Mouse (Mus musculus) limb, embryonic 10.5 days (tissue): Measurements from ENCODE around the gene Tns2. TPM values are rescaled to one million over a fixed set of nuclear protein-coding genes. Genes with fewer than 3 reads are reported as not detected.

Experiments
- DNase-seq: peaks from one replicate; pipeline ENCODE4 v3.0.0-alpha.2; 2017; ENCODE audit warnings: low spot score
- H3K27ac ChIP-seq: fragments of 300-500 bp; sonication (generic); 2 replicates; pipeline ENCODE4 v1.5.1; 2016; ENCODE audit warnings: mild to moderate bottlenecking
- H3K27me3 ChIP-seq: fragments of 300-500 bp; sonication (generic); 2 replicates; pipeline ENCODE4 v1.6.1; 2016; ENCODE audit warnings: low read depth, mild to moderate bottlenecking; ENCODE audit not compliant: poor library complexity, severe bottlenecking
- H3K36me3 ChIP-seq: fragments of 300-500 bp; sonication (generic); 2 replicates; pipeline ENCODE4 v1.6.1; 2016; ENCODE audit warnings: mild to moderate bottlenecking, moderate library complexity
- H3K4me1 ChIP-seq: fragments of 300-500 bp; sonication (generic); 2 replicates; pipeline ENCODE4 v1.6.1; 2016
- H3K4me3 ChIP-seq: fragments of 300-500 bp; sonication (generic); 2 replicates; pipeline ENCODE4 v1.5.1; 2016; ENCODE audit warnings: mild to moderate bottlenecking, moderate library complexity
- H3K9me3 ChIP-seq: fragments of 300-500 bp; sonication (generic); replicated peaks from 2 replicates; pipeline ENCODE4 v1.6.1; 2016; ENCODE audit warnings: mild to moderate bottlenecking
- WGBS: fragments of 180-500 bp; shearing (Covaris S2); methylation state at CpG from one replicate; pipeline ENCODE4 v1.1.7; 2016; 5-methylcytosine and 5-hydroxymethylcytosine counted together
- polyA plus RNA-seq: library from polyadenylated mRNA; unstranded; fragments of >200 nt; fragmentation: Nextera tagmentation; extraction: Ambion mirVana; gene quantifications from 2 replicates; pipeline ENCODE4 v1.2.1, GENCODE M21; 2016

The Tns2 gene
- polyA plus RNA-seq: 13.0 and 18.6 TPM in 2 replicates

- under 1% methylated on average over 77 of the region's 82 CpGs for WGBS
- H3K36me3 ChIP-seq: peaks cover 34% of the 10 kb centered on the region
- peak within 1 kb of the TSS; percentile 93 for H3K27ac ChIP-seq
- no peaks in the 10 kb centered on the region for H3K9me3 ChIP-seq
- H3K4me3 ChIP-seq: peak within 1 kb of the TSS; percentile 62
- peaks cover 1% of the 10 kb centered on the region for H3K27me3 ChIP-seq
- DNase-seq: peak; percentile 75
- peaks cover 83% of the 10 kb centered on the region for H3K4me1 ChIP-seq
These were observed at the start of gene Tns2 for GRCm38 (mm10) chr15:102100161-102100981. Gene Tns2 (plus strand): TSS chr15:102100413.

DNA sequence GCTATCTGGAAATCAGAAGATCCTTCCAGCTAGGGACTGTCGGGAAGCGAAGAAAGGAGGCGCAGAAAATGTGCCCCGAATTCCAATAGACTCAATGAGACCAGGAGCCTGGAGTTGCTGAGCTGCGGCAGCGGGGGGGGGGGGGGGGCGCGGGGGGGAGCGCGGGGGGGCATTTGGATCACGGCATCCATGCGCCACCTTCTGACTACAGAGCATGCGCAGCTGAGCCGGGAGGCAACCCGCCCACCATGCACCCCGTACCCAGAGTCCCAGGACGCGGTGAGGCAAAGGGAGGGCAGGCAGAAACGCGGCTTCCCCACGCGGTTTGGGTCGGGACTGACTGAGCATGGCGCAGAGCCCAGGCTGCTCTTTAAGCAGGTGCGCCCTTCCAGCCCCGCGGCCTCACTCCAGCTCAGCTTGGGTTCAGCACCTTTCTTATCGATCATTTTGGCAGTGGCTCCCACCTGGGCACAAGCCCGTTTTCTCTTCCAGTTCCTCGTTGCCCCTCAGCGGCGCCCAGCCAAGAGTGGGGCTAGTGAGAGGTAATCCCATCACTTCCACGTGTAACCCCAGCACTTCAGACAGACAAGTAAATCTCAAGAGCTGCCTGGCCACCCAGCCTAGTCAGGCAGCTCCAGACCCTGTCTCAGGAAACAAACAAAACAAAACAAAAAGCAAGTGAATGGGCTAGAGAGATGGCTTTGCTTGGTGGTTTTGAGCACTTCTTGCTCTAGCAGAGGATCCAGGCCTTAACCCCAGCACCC lies 48.1 kb upstream of the Tns2 start:
- Histone ChIP-seq H3K9me3 (no peaks in the 10 kb centered on the region), H3K36me3 (no peaks in the 10 kb centered on the region), H3K27me3 (no peaks in the 10 kb centered on the region), H3K4me1 (peaks cover 12% of the 10 kb centered on the region), H3K27ac (peak overlapping the region; percentile 87), H3K4me3 (peak overlapping the region; percentile 63)
- WGBS: under 1% methylated on average over 32 of the region's 33 CpGs
- DNase-seq: peak; percentile 83

- H3K4me3 ChIP-seq: no peak overlapping the region
- no peaks in the 10 kb centered on the region for H3K9me3 ChIP-seq
- WGBS: 92% methylated on average over 15 of the region's 15 CpGs
- H3K27me3 ChIP-seq: no peaks in the 10 kb centered on the region
- no peak overlapping the region for H3K27ac ChIP-seq
- H3K36me3 ChIP-seq: no peaks in the 10 kb centered on the region
- DNase-seq: no peak
- peaks cover 9% of the 10 kb centered on the region for H3K4me1 ChIP-seq
These were observed 43.6 kb upstream of the Tns2 start for GRCm38 (mm10) chr15:102056495-102057174.

DNA sequence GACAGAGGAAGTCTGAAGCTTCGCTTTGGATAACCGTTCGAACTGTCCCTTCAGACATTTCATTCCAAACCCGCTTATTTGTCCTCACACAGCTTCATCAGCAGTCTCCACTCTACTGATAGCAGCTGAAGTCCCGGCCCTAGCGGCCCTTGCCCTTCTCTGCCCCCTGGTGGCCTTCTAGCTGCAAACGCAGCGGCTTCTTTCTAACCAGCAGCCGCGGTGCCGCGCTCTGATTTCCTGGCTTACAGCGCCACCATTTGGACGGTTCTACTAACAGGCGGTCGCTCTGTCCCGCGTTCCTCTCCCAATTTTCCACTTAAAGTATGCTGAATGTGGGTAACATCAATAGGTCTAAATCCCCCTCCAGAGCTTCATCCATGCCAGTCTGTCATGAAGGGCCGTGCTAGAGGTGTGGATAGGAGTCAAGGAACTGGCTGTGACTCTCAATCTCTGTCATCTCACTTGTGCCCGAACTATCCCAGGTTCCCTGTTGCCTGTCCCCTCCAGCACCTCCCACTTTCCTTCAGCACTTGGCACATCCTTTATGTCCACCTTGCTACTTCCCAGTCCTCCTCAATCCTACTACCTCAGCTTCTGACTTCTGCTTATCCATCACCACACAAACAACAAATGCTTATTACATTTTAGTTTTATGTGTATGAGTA lies 34.4 kb upstream of the Tns2 start:
- H3K9me3 ChIP-seq: no peaks in the 10 kb centered on the region
- WGBS: 7% methylated on average over 20 of the region's 20 CpGs
- H3K36me3 ChIP-seq: no peaks in the 10 kb centered on the region
- H3K4me1 ChIP-seq: peaks cover 11% of the 10 kb centered on the region
- peaks cover 22% of the 10 kb centered on the region; the same call in 1 of the 2 replicates for H3K27me3 ChIP-seq
- no peak overlapping the region for H3K4me3 ChIP-seq
- no peak overlapping the region for H3K27ac ChIP-seq
- peak; percentile 96 for DNase-seq

- Histone ChIP-seq H3K4me3 (no peak overlapping the region), H3K27me3 (peaks cover 22% of the 10 kb centered on the region; the same call in 1 of the 2 replicates), H3K36me3 (0 out of 2 replicates have a peak, but pooled peaks cover 5% of the 10 kb centered on the region), H3K27ac (no peak overlapping the region), H3K4me1 (peaks cover 19% of the 10 kb centered on the region), H3K9me3 (no peaks in the 10 kb centered on the region)
- WGBS: 69% methylated on average over 13 of the region's 13 CpGs
- no peak for DNase-seq
These were observed 29.4 kb upstream of the Tns2 start for GRCm38 (mm10) chr15:102070476-102071467.

DNA sequence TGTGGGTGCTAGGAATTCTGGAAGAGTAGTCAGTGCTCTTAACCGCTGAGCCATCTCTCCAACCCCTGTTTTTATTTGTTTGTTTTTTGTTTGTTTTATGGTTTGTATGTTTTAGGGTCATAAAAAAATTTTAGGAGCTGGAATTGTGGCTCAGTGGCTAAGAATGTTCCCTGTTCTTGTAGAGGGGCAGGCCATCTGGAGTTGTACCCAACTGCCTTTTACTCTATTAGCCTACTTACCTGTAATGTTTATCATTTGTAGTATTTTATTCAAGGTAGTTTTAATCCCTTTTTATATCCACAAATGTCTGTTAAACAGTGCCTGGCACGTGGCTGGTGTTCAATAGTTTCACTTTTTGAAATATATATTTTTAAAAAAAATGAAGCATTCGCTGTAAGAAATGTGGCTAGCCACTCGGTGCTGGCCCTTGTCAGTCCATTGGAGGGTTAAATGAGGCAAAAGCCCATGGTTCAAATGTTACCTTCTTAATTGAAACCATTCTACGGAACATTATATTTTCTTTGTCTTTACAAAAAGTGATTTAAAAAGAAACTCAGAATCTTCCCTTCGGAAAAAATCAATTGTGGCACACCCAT lies 27.2 kb upstream of the Tns2 start:
- Histone ChIP-seq H3K36me3 (peaks cover 12% of the 10 kb centered on the region; the same call in 1 of the 2 replicates), H3K27ac (peak overlapping the region; percentile 98), H3K4me3 (peak overlapping the region; percentile 84), H3K4me1 (peaks cover 24% of the 10 kb centered on the region), H3K9me3 (no peaks in the 10 kb centered on the region), H3K27me3 (0 out of 2 replicates have a peak, but pooled peaks cover 4% of the 10 kb centered on the region)
- DNase-seq: no peak
- 15% methylated on average over 6 of the region's 6 CpGs for WGBS

DNA sequence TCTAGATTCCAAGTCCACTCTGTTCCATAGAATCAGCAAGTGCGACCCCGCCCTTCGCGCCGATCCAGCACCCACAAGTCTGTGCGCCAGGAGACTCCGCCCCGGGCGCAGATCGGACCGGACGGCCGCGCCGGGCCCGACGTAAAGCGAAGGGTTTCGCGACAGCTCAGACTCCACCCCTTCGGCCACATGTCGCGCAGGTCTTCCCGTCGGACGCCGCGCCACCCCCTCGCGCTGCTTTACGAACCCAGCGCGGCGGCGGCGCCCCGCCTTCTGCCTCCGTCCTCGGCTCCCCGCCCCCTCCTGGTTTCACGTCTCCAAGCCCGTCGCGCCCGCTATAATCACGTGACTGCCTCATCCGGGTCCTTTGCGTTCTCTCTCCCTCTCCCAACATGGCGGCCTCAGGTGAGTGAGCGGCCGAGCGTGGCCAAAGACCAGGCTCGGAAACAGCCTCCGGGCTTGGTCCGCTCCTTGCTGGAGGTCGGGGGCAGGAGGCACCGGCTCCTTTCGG lies 26.6 kb upstream of the Tns2 start, which contains the start of gene Eif4b:
Eif4b (plus strand) TSS at position 215 of the 511 bp plus-strand sequence.
- WGBS: under 1% methylated on average over 58 of the region's 58 CpGs
- H3K4me3 ChIP-seq: peak within 1 kb of the TSS; percentile 84
- DNase-seq: peak; percentile 100
- H3K27me3 ChIP-seq: 0 out of 2 replicates have a peak, but pooled peaks cover 4% of the 10 kb centered on the region
- peak within 1 kb of the TSS; percentile 98 for H3K27ac ChIP-seq
- H3K4me1 ChIP-seq: peaks cover 24% of the 10 kb centered on the region
- H3K36me3 ChIP-seq: peaks cover 15% of the 10 kb centered on the region
- H3K9me3 ChIP-seq: no peaks in the 10 kb centered on the region

GRCm38 (mm10) chr15:102074070-102074731 lies 26.0 kb upstream of the Tns2 start:
- Histone ChIP-seq H3K9me3 (no peaks in the 10 kb centered on the region), H3K27me3 (0 out of 2 replicates have a peak, but pooled peaks cover under 1% of the 10 kb centered on the region), H3K27ac (peak overlapping the region; percentile 98), H3K36me3 (peaks cover 20% of the 10 kb centered on the region), H3K4me3 (peak overlapping the region; percentile 84), H3K4me1 (peaks cover 24% of the 10 kb centered on the region)
- DNase-seq: peak; percentile 81
- under 1% methylated on average over 57 of the region's 57 CpGs for WGBS

DNA sequence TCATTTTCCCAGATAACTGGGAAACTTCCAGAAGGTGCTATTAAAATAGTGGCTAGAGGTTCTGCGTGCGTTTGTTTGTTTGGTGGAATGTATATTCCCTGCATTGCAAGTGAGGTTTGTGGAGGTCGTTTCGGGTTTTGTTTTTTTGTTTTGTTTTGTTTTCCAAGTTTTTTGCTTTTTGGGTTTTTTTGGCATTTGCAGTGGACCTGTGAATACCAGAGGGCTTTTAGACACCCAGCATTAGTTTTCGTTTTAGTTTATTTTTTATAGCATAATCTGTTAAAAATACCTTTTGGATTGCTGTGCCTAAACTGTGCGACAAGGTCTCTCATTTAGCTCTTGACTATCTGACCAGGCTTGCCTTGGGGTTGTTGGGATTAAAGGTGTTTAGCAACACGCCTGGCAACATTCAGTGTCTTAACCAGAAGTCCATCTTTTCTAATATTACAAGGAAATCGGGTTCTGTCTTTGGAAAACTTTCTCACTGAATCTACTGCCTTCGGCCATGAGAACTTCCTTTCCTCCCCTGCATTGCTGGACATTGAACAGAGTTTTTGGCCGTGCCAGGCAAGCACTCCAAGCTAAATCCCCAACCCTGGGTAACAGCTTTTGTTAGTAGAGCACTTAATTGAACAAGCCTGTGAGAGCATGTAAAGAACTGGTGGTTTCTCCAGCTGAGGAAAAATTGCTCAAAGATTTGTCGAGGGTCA lies 25.2 kb upstream of the Tns2 start:
- no peak for DNase-seq
- peak overlapping the region; percentile 84 for H3K4me3 ChIP-seq
- peaks cover 26% of the 10 kb centered on the region for H3K36me3 ChIP-seq
- no peaks in the 10 kb centered on the region for H3K27me3 ChIP-seq
- H3K4me1 ChIP-seq: peaks cover 21% of the 10 kb centered on the region
- WGBS: 14% methylated on average over 11 of the region's 11 CpGs
- peak overlapping the region; percentile 98 for H3K27ac ChIP-seq
- H3K9me3 ChIP-seq: no peaks in the 10 kb centered on the region

DNA sequence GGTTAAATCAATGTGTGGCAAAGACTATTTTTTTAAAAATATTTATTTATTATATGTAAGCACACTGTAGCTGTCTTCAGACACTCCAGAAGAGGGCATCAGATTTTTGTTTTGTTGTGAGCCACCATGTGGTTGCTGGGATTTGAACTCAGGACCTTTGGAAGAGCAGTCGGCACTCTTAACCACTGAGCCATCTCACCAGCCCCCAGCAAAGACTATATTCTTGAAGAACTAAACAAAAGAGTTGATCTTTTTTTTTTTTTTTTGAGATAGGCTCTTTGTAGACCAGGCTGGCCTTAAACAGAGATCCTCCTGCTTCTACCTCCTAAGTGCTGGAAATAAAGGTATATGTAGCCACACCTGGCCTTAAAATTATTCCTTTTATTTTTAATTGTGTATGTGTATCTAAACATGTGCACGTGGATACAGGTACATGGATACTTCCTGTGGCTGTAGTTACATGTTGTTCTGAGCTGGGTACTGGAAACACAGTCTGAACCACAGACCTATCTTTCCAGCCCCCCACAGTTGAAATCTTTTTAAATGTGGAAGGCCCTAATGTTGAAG lies 23.0 kb upstream of the Tns2 start:
- no peak overlapping the region for H3K4me3 ChIP-seq
- peaks cover 48% of the 10 kb centered on the region for H3K36me3 ChIP-seq
- H3K27ac ChIP-seq: no peak overlapping the region
- DNase-seq: no peak
- H3K4me1 ChIP-seq: peaks cover 21% of the 10 kb centered on the region
- 94% methylated on average over 2 of the region's 2 CpGs for WGBS
- no peaks in the 10 kb centered on the region for H3K27me3 ChIP-seq
- H3K9me3 ChIP-seq: no peaks in the 10 kb centered on the region
